Mouse (Mus musculus): Measurements from ENCODE around the gene Tpk1. TPM values are rescaled to one million over a fixed set of nuclear protein-coding genes. Genes with fewer than 3 reads are reported as not detected.
"Not testable (repeated sequence)": the region's sequence is repeated elsewhere in the genome, so short reads cannot be mapped to it uniquely, and the experiment has no call there.

The Tpk1 gene
- total RNA-seq, 2 experiments from 2014 or later = 2.4 to 3.3 TPM

DNA sequence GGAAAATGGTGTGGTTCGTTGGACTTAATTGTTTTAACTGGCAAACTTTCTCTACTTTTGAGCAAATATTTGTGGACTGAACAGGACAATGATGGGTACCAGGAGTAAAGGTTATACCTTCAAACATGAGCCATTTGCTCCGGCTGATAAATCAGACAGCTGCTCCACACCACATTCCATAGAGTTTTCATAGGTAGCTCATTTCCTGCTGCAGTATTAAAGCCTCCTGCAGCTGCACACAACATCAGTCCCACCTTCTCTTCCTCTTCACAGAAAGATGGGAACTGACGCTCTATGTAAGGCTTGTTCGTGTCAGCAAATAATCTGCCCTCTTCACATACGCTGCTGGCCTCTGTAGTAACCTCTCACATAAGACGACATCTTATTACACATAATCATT is 22.4 kb downstream of the Tpk1 start:
- intact Hi-C loops (cut with DNase I) = no loop called here

DNA sequence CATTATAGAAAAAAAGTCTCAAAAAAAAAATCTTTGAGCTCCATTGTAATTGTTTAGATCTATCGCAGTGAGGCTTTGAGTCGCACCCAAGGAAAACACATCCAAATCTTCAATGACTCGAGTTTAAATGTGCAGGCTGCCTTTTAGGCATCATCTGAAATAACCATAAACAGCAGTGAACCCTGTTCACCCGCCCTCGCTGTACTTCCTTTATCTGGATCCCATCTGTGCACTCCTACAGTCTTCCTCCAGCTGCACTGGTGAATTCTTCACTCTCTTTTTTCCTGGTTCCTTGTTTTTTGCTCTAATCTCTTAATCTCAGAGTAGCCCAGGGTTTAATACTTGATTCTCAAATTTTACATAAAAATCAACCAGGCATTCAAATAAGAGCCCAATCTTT is 23.7 kb downstream of the Tpk1 start:
- intact Hi-C loops (cut with DNase I) = no loop called here
- DNase-seq (ENCODE audit: low spot score) = no peak

More for the DNA sequence above, 22.4 kb downstream of the Tpk1 start:
- DNase-seq (ENCODE audit: low spot score) = no peak

DNA sequence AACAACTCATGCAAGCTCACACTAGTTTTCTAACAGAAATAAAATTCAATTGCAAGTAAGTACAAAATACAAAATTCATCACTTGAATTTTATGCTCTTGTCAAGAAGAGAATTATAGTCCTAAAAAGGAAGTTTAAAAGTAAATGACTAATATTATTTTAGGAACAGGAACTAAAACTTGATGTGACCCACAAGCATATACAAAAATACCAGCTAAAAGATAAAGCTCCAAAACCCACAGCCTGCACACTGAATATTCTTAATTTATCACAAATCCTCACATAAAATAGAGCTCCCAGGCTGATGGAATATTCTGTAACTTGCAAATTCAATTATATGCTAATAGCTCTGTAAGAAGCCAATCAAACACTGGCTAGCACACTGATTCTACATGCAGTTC is 25.5 kb downstream of the Tpk1 start:
- intact Hi-C loops (cut with DNase I) = no loop called here
- DNase-seq (ENCODE audit: low spot score) = no peak

DNA sequence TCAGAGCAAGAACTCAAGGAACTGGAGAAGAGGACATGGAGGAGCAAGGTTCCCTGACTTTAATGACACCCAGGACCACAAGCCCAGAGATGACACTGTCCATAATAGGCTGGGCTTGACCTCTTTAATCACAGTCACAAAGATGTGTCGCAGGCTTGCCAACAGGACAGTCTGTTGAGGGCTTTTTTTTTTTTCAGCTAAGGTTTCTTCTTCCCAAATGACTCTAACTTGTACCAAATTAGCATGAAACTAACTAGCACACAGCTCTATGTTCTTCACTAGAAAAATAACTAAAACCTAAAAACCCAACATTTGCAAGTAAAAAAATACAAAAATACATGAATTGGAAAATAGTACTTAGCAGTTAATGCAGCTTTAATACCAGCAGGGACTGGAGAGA is 27.2 kb downstream of the Tpk1 start:
- intact Hi-C loops (cut with DNase I) = no loop called here
- no peak for DNase-seq (ENCODE audit: low spot score)

DNA sequence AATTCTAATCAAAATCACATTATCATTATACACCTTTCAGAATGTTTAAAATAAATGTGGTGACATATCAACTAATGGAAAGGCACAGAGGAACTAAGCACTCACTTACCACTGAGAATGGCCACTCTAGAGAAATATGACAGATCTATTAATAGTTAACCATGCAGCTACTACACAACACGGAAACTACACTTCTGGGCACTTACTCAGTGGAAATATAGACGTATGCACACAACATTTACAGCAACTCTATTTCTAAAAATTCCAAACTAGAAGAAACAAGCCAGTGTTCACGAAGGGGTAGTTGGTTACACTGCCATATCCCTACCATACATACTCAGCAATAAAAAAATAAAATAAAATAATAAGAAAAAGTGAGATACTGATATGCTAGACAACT is 28.0 kb downstream of the Tpk1 start:
- intact Hi-C loops (cut with DNase I) = no loop called here
- DNase-seq (ENCODE audit: low spot score) = no peak

DNA sequence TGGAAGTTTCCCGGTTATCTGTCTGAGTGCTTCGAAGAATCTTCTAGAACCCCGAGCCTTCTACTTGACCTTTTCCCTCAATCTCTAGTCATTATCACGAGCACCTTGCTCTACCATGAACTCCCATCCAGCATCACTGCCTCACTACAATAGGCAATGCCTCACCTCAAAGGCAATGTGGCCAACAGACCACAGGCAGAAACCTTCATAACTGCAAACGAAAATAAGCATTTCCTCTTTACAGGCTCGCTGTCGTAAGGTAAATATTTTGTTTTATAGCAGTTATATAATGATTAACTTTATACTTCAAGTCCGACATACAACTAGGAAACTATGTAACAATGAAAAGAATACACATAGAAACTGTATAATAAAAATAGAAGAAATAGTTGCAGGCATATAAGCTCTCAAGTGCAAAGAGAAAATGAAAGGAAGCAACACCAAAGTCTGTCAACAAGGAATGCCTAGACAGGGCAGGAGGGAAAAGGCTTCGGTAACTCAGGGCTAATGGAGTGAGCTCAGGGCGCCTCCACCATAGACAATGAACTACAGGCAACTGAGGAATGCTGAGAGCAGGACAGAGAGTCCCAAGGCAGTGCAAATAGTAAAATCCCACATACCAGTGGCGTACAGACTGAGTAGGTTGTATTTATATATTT is 29.0 kb downstream of the Tpk1 start:
- DNase-seq (ENCODE audit: low spot score) = no peak
- intact Hi-C loops (cut with DNase I) = no loop called here

DNA sequence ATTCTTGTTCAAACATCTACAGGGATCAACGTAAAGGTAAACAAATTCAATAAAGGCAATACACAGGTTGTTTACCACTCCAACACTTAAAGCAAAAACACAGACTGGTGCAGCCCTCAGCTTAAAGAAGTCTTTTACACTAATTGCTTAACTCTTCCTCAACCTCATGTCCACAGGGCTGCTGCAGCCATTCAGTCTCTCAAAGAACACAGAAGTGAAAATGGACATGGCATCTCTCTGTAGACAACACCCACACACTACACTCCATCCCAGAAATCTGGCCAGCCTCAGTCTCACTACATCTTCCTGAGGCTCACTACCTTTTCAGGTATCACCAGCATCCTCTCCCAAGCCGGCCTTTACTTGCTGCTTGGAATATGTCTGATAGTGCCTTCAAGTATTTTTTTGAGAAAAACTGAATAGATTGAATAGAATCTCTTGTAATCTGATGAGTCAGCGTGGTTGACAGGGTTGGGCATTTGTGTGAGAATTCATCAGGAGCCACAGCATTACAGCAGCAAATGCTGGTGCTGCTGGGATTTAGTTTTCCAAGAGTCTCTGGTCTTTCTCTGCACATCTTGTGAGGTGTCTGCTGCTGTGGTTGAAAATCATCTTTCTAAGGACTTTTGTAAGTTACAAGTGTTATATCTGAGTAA is 32.6 kb downstream of the Tpk1 start:
- no peak for DNase-seq (ENCODE audit: low spot score)
- intact Hi-C loops (cut with DNase I) = no loop called here

DNA sequence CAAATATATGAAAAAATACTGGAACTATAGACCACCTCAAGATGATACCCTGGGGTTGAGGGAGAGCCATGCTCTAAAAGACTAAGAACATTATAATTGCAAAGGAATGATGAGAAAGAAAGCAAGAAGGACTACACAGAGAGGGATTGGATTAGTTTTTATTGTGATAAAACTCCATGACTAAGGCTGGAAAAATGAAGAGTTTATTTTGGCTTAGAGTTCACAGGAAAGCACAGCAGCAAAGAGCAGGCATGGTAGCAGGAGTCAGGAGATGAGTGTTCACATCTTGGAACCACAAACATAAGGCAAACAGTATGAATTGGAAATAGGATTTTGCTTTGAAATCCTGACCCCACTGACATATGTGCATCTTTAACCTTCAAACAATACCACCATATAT is 33.2 kb downstream of the Tpk1 start:
- DNase-seq (ENCODE audit: low spot score) = no peak
- intact Hi-C loops (cut with DNase I) = no loop called here

DNA sequence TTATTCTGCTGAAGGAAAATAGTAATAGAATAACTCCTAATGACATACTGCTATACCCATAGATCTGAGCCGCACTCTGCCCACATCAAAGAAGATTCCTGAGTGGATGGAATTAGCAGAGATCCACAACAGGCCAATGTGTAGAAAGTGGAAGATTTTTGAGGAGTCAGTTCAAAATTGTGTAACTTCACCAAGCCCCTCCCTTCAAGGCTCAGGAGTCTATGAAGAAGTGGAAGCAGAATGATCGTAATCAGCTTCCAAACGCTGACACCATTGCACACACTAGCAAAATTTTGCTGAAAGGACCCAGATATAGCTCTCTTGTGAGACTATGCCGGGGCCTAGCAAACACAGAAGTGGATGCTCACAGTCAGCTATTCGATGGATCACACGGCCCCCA is 42.6 kb downstream of the Tpk1 start:
- DNase-seq (ENCODE audit: low spot score); intact Hi-C loops (cut with DNase I): not testable (repeated sequence)

DNA sequence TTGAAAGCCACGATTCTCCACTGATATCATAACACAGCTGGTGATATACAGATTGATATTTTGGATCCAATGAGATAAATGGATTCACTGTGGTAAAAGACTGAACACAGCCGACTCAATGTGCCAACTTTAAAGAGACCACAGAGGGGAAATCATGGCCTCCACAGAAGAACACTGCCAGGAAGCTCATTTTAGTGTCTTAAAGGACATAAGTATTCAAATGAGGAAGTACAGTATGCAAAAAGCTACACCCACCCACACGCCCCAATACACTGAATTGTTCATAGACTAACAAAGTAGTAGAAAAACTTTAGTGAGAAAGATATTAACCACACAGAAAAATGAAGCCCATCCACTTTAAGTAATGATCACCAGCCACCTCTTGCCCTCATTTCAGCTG is 46.8 kb downstream of the Tpk1 start:
- no peak for DNase-seq (ENCODE audit: low spot score)
- intact Hi-C loops (cut with DNase I) = no loop called here

DNA sequence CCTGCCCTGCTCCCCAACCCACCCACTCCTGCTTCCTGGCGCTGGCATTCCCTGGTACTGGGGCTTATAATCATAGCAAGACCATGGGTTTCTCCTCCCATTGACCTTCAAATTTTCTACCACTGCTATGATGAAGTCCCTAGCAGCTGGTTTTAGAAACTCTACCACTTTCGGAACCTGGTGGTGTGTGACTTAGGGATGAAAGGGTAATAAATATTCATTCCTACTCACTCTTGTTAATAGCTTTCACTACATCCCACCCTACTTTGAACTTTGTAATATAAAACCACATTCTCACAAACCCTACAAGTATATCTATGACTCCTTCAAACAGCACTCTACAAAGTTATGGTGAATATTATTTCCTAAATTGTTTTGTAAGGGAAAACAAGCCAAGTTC is 54.3 kb downstream of the Tpk1 start:
- DNase-seq (ENCODE audit: low spot score) = no peak
- intact Hi-C loops (cut with DNase I) = no loop called here

DNA sequence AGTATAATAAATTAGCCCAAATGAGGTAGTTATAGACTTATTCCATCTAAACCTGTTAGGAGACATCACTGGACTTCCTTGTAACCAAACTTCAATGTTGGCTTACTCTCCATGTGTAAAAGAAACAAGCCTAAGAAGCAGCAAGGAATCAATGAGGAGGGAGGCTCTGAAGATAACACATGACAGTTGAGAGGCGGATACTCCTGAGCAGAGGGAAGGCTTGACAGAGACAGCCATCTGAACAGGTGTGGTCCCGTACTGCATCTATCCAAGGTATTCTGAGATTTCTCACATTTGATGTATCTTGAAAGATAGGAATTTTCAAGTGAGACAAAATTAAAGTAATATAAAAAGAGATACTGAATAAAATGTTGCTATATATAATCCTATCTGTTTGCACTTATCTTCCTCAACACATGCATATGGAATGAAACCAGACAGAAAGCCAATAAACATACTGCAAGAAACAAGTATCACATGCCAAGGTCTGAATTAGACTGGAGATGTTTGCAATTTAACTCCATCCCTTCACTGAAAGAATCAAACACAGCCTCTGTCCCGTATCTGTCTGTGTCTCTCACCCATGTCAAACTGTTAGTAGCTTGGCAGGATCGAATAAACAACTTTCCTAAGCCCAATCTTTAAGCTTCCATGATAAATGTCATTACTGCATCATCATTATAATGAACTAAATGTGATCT is 75.1 kb downstream of the Tpk1 start:
- intact Hi-C loops (cut with DNase I) = no loop called here

DNA sequence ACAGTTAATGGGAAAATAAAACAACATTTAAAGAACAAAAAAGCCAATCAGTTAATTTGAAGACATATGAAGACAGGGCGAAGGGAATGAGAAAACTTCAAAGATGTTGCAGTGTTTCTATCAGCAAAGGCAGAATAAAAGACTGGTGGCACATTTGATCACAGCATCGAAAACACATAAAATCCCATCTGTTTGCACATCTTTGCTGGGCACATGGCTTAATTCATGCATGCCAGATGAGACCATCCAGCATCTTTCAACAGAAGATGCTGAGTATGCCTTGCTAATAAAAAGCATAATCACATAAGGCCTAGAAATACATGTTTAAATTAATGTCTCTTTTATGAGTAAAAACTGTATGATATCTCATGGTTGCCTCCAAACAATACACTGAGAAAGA is 80.8 kb downstream of the Tpk1 start:
- no peak for DNase-seq (ENCODE audit: low spot score)
- intact Hi-C loops (cut with DNase I) = no loop called here

More for the DNA sequence above, 75.1 kb downstream of the Tpk1 start:
- no peak for DNase-seq (ENCODE audit: low spot score)

DNA sequence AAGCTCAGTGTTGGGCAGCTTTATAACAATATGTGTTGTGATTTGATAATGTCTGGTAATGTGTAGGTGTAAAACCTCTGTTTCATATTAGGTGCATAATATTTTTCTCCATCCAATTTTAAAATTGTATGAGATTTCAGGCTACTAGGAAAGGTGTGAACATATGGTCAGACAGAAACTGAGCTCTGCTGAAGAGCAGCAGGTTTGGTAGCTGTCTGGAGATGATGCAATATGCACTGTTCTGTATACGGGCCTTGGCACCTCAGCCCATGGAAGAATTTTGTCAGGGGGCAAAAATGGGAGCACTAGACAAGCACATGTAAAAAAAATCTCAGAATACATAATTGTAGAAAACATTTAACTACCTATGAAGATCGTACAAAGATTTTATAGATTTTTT is 84.3 kb downstream of the Tpk1 start:
- no peak for DNase-seq (ENCODE audit: low spot score)
- intact Hi-C loops (cut with DNase I) = no loop called here

DNA sequence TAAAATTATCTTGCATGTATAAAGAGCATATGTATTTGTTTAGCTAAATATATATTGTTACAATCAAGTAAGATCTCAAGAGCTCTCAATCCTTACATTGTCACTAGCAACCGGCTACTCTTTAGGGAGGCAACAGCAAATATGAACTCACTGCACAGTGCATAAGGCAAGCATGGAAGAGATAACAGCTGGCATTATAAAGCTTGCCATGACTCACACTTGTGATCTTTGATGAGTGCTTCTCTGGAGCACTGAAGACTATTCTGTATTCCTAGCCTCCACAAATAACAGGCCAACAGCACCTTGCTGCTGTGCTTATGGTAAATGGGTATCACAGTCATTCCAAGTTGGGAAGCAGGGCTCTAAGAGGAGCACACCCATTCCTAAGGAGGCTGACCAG is 98.2 kb downstream of the Tpk1 start:
- intact Hi-C loops (cut with DNase I) = no loop called here
- no peak for DNase-seq (ENCODE audit: low spot score)

DNA sequence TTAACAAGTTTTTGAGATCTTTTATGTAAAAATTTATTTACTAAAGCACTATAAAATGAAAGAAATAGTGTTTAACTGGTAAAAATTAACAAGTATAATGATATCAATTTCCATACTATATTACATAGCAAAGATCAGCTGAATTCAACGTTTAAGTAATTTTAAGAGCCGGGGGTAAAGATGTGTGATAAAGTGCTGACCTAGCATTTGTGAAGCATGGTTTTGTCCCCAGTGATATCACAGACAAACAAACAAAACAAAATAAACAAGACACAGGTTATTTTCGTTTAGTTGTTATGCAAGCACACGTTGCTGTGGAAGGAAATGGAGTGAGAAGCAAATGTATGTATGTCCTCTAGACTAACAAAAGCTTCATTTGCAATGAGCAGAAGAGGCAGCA is 103.6 kb downstream of the Tpk1 start:
- no peak for DNase-seq (ENCODE audit: low spot score)
- intact Hi-C loops (cut with DNase I) = no loop called here

DNA sequence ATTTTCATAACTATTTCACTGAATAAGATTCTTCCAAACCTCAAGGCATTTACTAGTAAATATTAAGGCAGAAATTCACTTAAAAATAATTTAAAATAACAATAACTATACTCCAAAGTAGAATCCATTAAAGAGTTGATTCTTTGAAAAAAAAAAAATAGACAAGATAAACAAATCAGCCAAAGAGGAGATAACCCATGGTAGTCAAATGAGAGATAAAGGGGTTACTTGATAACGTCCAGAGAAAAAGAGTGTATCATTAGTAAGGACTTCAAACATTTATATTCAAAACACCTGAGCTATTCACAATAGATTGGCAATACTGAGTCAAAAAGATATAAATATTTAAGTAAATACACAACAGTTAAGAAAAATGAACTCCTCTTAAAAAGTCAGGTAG is 114.7 kb downstream of the Tpk1 start:
- DNase-seq (ENCODE audit: low spot score) = no peak
- intact Hi-C loops (cut with DNase I) = no loop called here

DNA sequence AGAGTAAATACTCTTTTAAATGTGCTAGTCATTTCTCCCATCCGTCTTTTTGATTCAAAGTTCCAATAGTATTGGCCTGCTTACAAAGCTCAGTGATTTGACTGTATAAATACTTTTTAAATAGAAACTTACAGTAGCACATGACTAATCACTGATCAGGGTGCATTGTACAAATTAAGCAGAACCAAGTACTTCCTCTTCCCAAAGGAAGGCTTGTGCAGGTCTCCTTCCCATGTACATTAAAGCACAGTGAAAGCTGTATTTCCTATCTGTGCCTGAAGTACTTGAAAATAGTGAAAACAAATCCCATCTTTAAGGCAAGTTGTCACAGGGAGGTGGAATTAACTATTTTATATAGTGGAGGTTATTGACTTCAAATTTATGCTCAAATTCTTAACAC is 119.5 kb downstream of the Tpk1 start:
- DNase-seq (ENCODE audit: low spot score) = no peak
- intact Hi-C loops (cut with DNase I) = no loop called here

DNA sequence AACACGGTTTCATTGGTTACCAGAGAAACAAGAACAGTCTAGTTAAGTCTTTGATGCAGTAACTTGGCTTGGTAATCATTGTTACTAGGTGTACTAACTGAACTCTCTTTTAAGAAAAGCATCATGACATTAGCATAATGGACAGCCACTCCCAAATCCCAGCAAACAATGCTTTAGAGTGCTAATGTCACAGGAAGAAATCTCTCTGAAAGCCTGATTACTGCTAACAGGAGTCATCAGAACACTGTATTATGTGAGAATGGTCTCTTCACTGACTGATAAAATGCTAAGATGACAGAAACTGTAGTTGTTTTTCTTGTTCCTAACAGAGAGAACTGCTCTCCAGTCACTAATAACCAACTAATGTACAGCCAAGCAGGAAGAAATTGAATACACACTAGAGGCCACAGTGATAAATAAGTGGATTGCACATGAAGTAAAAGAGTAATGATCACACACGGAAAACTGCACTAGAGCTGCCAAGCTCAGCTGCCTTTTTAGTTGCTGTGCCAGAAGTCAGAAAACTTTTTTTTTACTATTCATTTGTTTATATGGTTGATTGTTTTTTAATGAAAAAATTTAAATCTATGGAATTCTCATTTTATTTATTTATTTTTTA is 128.7 kb downstream of the Tpk1 start:
- intact Hi-C loops (cut with DNase I) = no loop called here
- DNase-seq (ENCODE audit: low spot score) = no peak

DNA sequence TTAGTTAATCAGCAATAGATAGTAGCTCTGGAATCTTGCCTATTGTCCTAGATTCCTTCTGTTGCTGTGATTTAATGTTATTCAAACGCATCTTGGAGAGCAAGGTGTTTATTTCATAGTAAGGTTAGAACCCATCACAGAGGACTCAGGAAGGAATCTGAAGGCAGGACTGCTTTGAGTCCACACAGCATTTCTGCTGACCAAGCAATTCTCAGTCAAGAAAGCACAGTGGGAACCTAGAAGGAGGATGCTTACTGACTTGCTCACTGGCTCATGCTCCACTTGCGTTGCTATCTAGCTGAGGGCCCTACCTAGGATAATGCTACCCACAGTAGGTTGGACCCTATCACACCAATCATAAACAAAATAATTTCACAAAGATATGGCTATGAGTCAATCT is 130.6 kb downstream of the Tpk1 start:
- intact Hi-C loops (cut with DNase I) = no loop called here
- no peak for DNase-seq (ENCODE audit: low spot score)

DNA sequence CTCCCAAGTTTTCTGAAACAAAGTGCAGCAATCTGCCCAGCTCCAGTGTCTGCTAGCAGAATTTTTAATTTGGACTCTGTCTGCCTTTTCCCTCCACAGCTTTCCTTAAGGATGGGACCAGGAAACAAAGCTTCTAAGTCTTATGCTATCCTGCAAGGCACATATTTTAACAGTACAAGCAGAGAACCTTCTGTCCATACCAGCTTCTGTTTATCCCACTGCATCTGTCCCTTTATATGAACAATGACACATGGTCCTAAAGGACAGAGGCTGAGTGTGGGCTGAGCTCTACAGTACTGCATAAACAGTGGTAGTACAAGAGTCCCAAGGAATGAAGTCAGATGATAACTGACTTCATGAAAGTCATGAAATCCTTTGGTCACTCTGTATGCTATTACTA is 132.8 kb downstream of the Tpk1 start:
- intact Hi-C loops (cut with DNase I) = no loop called here

More for the DNA sequence above, 132.8 kb downstream of the Tpk1 start:
- no peak for DNase-seq (ENCODE audit: low spot score)
